Mouse (Mus musculus) small intestine, adult 2 months (tissue): Measurements from ENCODE around the gene Sacm1l. TPM values are rescaled to one million over a fixed set of nuclear protein-coding genes. Genes with fewer than 3 reads are reported as not detected.

Source experiments
- H3K27ac ChIP-seq: fragments of 200-500 bp; 2 replicates; pipeline ENCODE4 v1.5.1; 2012; ENCODE audit warnings: low read depth, low read length, control low read depth, inconsistent platforms; ENCODE audit not compliant: insufficient read depth
- H3K27me3 ChIP-seq: fragments of 200-500 bp; 2 replicates; pipeline ENCODE4 v1.6.1; 2012; ENCODE audit warnings: mild to moderate bottlenecking, moderate library complexity, low read length, inconsistent platforms; ENCODE audit not compliant: control insufficient read depth, insufficient read depth
- H3K36me3 ChIP-seq: fragments of 200-500 bp; 2 replicates; pipeline ENCODE4 v1.6.1; 2012; ENCODE audit warnings: mild to moderate bottlenecking, low read length, control low read depth, inconsistent platforms; ENCODE audit not compliant: control insufficient read depth, insufficient read depth
- H3K4me1 ChIP-seq: fragments of 200-500 bp; 2 replicates; pipeline ENCODE4 v1.6.1; 2012; ENCODE audit warnings: low read length, inconsistent platforms, mixed read lengths; ENCODE audit not compliant: control insufficient read depth, insufficient read depth, insufficient read length
- H3K4me3 ChIP-seq: fragments of 200-500 bp; 2 replicates; pipeline ENCODE4 v1.5.1; 2012; ENCODE audit warnings: low read depth, mild to moderate bottlenecking, control low read depth, inconsistent platforms, low read length, moderate library complexity
- CTCF ChIP-seq: fragments of 200-500 bp; IDR thresholded peaks from 2 replicates; pipeline ENCODE4 v1.5.1; 2012; ENCODE audit warnings: low read depth, mild to moderate bottlenecking, control low read depth, inconsistent platforms, low read length, moderate library complexity, mixed read lengths; ENCODE audit not compliant: insufficient replicate concordance, insufficient read length; ENCODE audit errors: extremely low read depth
- POLR2A ChIP-seq: fragments of 200-500 bp; IDR thresholded peaks from 2 replicates; pipeline ENCODE4 v1.6.1; 2012; ENCODE audit warnings: low read depth, mild to moderate bottlenecking, control low read depth, inconsistent platforms, low read length, moderate library complexity
- WGBS: fragments of 180-500 bp; shearing (Covaris S2); methylation state at CpG from one replicate; pipeline ENCODE4 v1.1.7; 2018; 5-methylcytosine and 5-hydroxymethylcytosine counted together
- polyA plus RNA-seq: library from polyadenylated mRNA; depleted of rRNA; stranded (reverse); fragments of >200 nt; gene quantifications from 2 replicates; pipeline ENCODE4 v1.2.3, GENCODE M21; 2012

Gene Sacm1l
- polyA plus RNA-seq, 1 experiment = 3.2 TPM

GRCm38 (mm10) chr9:123509638-123510604 lies 19.6 kb upstream of the Sacm1l start:
- no peak for TF ChIP-seq POLR2A
- TF ChIP-seq CTCF = no peak
- WGBS = 21% methylated on average over 8 of the region's 8 CpGs

GRCm38 (mm10) chr9:123510926-123511325 lies 18.6 kb upstream of the Sacm1l start:
- H3K4me1 ChIP-seq = peaks cover 12% of the 10 kb centered on the region; the same call in 1 of the 2 replicates
- WGBS = 77% methylated on average over 5 of the region's 5 CpGs
- H3K27ac ChIP-seq = no peak overlapping the region
- peaks cover 37% of the 10 kb centered on the region for H3K36me3 ChIP-seq
- no peak overlapping the region for H3K4me3 ChIP-seq
- TF ChIP-seq CTCF = no peak
- TF ChIP-seq POLR2A = no peak
- H3K27me3 ChIP-seq = no peaks in the 10 kb centered on the region

More at GRCm38 (mm10) chr9:123509638-123510604, 19.6 kb upstream of the Sacm1l start:
- Histone ChIP-seq H3K4me3 (no peak overlapping the region), H3K27ac (peak overlapping the region; percentile 77), H3K36me3 (peaks cover 38% of the 10 kb centered on the region), H3K27me3 (no peaks in the 10 kb centered on the region), H3K4me1 (peaks cover 15% of the 10 kb centered on the region; the same call in 1 of the 2 replicates)

- Histone ChIP-seq H3K27me3 (no peaks in the 10 kb centered on the region), H3K36me3 (peaks cover 48% of the 10 kb centered on the region), H3K27ac (no peak overlapping the region), H3K4me3 (no peak overlapping the region), H3K4me1 (peaks cover 10% of the 10 kb centered on the region; the same call in 1 of the 2 replicates)
- TF ChIP-seq CTCF = no peak
- TF ChIP-seq POLR2A = no peak
- WGBS = 74% methylated on average over 2 of the region's 2 CpGs
Observed at GRCm38 (mm10) chr9:123512482-123512881, 17.1 kb upstream of the Sacm1l start.

GRCm38 (mm10) chr9:123515087-123515486 lies 14.5 kb upstream of the Sacm1l start:
- WGBS = 92% methylated on average over 2 of the region's 2 CpGs
- peaks cover 71% of the 10 kb centered on the region for H3K36me3 ChIP-seq

DNA sequence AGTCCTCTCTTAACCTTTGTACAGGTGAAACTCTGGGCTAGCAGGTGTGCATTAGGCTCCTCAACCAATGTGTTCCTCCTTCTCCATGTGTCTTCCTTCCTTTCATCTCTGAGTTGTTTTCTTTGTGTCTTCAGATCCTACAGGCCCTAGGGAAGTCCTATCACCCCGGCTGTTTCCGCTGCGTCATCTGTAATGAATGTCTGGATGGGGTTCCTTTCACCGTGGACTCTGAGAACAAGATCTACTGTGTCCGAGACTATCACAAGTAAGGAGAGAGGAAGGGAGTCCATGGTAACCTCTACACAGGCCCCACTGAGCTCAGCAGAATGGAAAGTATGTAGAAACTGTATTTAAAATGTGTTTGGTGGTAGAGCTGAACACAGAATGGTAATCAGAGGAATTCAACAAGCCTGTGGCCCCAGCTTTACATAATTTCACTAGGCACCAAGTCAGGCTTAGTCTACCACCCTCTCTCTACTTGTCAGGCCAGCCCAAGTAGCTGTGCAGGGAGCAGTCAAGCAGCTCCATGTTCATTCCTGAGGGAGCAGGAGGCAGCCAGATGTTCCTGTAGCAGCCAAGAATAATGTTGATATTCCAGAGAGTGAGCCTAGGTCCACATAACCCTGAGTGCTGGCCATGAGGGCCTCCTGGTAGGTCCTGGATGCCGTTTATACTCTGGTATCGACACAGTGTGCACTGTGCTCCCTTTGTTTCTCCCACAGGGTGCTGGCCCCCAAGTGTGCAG lies 12.7 kb upstream of the Sacm1l start:
- H3K27me3 ChIP-seq = no peaks in the 10 kb centered on the region
- H3K36me3 ChIP-seq = peaks cover 63% of the 10 kb centered on the region
- 88% methylated on average over 7 of the region's 7 CpGs for WGBS
- H3K27ac ChIP-seq = no peak overlapping the region
- peaks cover 4% of the 10 kb centered on the region; the same call in 1 of the 2 replicates for H3K4me1 ChIP-seq
- TF ChIP-seq POLR2A = no peak
- no peak for TF ChIP-seq CTCF
- no peak overlapping the region for H3K4me3 ChIP-seq

More at GRCm38 (mm10) chr9:123515087-123515486, 14.5 kb upstream of the Sacm1l start:
- no peaks in the 10 kb centered on the region for H3K27me3 ChIP-seq
- no peak overlapping the region for H3K4me3 ChIP-seq
- H3K4me1 ChIP-seq = peaks cover 9% of the 10 kb centered on the region; the same call in 1 of the 2 replicates
- TF ChIP-seq POLR2A (no peak), CTCF (no peak)
- H3K27ac ChIP-seq = no peak overlapping the region

DNA sequence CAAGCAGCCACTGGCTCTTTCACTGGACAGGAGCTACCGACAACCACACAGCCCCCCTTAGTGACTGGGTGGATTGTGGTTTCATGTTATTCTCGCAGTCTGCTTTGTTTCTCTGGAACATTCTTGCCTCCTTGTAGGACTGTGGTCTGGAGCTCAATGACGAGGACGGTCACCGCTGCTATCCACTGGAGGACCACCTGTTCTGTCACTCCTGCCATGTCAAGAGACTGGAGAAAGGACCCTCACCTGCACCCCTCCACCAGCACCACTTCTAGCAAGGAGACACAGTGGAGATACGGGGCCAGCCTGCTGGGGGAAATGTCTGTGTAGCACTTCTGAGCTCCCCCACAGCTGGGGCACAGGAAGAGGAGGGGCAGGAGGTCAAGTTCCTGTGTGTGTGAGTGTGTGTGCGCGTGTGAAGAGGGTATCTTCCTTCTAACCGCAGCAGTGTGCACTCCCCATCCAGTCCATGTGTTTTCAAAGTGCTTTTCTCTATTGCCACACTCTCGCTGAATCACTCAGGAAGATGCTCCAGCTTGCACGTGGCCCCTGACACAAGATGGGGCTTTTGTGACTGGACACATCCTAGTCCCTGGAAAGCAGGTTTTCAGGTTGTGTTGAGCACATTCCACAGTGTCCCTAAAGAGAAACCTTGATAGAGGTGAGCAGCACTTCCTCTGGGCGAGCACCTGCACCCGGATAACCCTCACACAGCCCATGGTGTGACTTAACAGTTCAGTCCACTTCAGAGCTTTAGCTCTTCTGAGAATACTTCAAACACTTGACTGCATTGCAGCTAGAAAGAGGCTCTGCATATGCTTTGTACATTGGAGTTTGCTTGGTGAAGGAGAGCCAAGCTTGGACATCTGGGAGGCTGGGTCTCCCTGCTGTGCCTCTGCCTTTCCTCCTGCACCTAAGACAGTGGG lies 10.3 kb upstream of the Sacm1l start:
- Histone ChIP-seq H3K4me3 (no peak overlapping the region), H3K27me3 (no peaks in the 10 kb centered on the region), H3K36me3 (peaks cover 50% of the 10 kb centered on the region), H3K4me1 (peaks cover 4% of the 10 kb centered on the region; the same call in 1 of the 2 replicates), H3K27ac (no peak overlapping the region)
- TF ChIP-seq POLR2A (no peak), CTCF (no peak)
- 73% methylated on average over 13 of the region's 13 CpGs for WGBS
